ENCODE assay signal across 25 mouse cellular contexts in the genomic region with DNA sequence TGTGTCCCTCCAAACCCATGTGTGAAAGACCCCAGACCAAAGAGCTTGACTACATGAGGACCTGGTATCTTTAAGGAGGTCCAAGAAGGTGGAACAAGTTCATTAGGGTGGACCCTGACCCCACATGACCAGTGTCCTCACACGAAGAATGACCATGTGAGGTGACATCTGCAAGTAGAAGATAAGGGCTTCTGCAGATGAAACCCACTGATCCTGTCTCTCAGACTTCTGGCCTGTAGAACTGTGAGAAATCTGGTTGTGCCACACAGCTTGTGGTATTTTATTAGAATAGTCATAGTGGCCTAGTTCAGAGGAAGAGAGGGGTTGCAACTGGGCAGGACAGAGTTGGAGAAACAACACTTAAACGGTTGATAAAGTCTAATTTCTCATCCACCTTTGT.
"Had no signal": no experiment of that assay in that cellular context is flagged by ENCODE, and none has a peak within 500 bp of the region (broad histone marks: within the 10 kb centered on the region; RNA-seq: fewer than 3 reads in every experiment).

No protein-coding gene starts in this region.

- H3K27me3 ChIP-seq: heart, embryonic 15.5 days; hindbrain, embryonic 13.5 days; hindbrain, embryonic 15.5 days; kidney, embryonic 15.5 days; limb, embryonic 13.5 days; limb, embryonic 15.5 days; liver, embryonic 13.5 days had no signal

- H3K9ac ChIP-seq: heart, embryonic 13.5 days; heart, embryonic 15.5 days; hindbrain, embryonic 13.5 days; hindbrain, embryonic 15.5 days; kidney, embryonic 15.5 days; limb, embryonic 13.5 days; limb, embryonic 15.5 days; liver, embryonic 13.5 days had no signal

- H3K27ac ChIP-seq: heart, embryonic 10.5 days; heart, embryonic 13.5 days; heart, embryonic 15.5 days; hindbrain, embryonic 13.5 days; hindbrain, embryonic 15.5 days; hindbrain, postnatal 0 days; kidney, embryonic 15.5 days; kidney, postnatal 0 days; limb, embryonic 13.5 days; limb, embryonic 15.5 days; liver, embryonic 13.5 days had no signal

- DNase-seq: gastrocnemius, postnatal 14 days; gastrocnemius, postnatal 36 days; heart, adult 18-20 months; heart, postnatal 14 days; heart, postnatal 36 days; kidney, adult 11 months; kidney, adult 2 months; kidney, adult 9 months; kidney, postnatal 14 days; kidney, postnatal 36 days; layer of hippocampus, adult 9-11 months; layer of hippocampus, postnatal 36 days; left cerebral cortex, postnatal 4 days; liver, embryonic 13.5 days had no signal

- H3K36me3 ChIP-seq: heart, embryonic 10.5 days; heart, embryonic 13.5 days; heart, embryonic 15.5 days; hindbrain, embryonic 13.5 days; hindbrain, embryonic 15.5 days; kidney, embryonic 15.5 days; limb, embryonic 13.5 days; limb, embryonic 15.5 days; liver, embryonic 13.5 days had no signal

- H3K4me1 ChIP-seq: heart, embryonic 10.5 days; heart, embryonic 13.5 days; heart, embryonic 15.5 days; kidney, embryonic 15.5 days; limb, embryonic 13.5 days; limb, embryonic 15.5 days had no signal

- H3K4me3 ChIP-seq: heart, embryonic 10.5 days; heart, embryonic 13.5 days; heart, embryonic 15.5 days; hindbrain, embryonic 13.5 days; hindbrain, embryonic 15.5 days; kidney, embryonic 15.5 days; limb, embryonic 13.5 days; limb, embryonic 15.5 days; liver, embryonic 13.5 days had no signal

- ATAC-seq: hindbrain, postnatal 0 days; intestine, embryonic 16.5 days had no signal

- H3K4me2 ChIP-seq: heart, embryonic 13.5 days; heart, embryonic 15.5 days; hindbrain, embryonic 13.5 days; hindbrain, embryonic 15.5 days; kidney, embryonic 15.5 days; limb, embryonic 13.5 days; limb, embryonic 15.5 days; liver, embryonic 13.5 days had no signal

- H3K9me3 ChIP-seq: heart, embryonic 10.5 days; heart, embryonic 15.5 days; hindbrain, embryonic 13.5 days; hindbrain, embryonic 15.5 days; kidney, embryonic 15.5 days; limb, embryonic 13.5 days; limb, embryonic 15.5 days had no signal
